Mouse (Mus musculus): ENCODE measurements around the gene Cby1. TPM values are rescaled to one million over a fixed set of nuclear protein-coding genes. Genes with fewer than 3 reads are reported as not detected.
A peak's percentile ranks its signal among the peaks of the same experiment; 100 is the strongest.

Cby1 gene
- total RNA-seq, 2 experiments from 2014 or later = 18.7 to 23.6 TPM

DNA sequence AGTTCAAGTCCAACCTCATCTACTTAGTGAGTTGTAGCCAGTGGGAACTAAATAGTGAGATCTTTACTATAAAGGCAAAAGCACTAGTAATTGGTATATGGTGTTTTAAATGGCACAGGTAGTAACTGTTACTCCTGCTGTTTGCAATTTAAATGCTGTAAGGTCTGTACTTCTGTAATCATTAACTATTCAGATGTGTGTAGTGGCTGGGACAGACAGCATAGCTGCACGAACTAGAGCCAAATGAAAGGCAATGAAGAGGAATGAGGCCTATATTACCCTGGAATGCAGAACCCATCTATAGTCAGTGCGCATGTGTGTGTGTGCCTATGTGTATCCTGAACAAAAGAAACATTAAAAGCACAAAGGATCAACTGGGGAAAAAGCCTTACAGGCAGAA is 18.9 kb downstream of the Cby1 start:
- no peak for DNase-seq

DNA sequence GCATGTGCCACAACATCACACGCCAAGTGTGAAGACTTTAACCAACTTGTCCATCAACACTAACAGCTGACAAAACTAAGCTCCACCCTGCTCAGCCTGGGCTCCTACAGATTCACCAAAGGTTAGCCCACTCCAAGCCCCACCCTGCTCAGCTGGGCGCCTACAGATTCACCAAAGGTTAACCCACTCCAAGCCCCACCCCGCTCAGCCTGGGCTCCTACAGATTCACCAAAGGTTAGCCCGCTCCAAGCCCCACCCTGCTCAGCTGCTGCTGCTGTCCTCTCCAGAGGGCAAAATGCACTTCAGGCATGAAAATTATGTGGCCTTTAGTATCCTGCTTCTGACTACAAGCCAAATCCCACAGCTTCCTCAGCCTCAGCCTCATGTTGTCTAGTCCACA is 23.0 kb downstream of the Cby1 start:
- no peak for DNase-seq

DNA sequence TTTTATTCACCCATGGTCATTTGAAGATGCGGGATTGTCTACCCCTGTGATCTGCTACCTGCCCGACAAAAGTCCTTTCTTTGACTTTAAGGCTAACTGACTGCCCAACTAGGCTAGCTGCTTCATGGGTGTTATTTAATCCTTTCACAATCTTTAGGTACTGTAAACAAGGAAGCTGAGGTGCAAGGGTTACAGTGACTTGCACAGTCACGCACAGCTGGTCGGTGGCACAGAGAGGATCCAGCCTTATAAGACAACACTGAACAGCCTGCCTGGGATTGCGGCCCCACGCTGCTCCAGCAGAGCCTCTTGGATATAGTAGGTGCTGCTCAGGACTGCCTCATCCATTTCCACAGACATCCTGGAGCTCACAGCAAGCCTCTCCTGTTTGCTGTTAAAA is 24.1 kb downstream of the Cby1 start:
- no peak for DNase-seq

DNA sequence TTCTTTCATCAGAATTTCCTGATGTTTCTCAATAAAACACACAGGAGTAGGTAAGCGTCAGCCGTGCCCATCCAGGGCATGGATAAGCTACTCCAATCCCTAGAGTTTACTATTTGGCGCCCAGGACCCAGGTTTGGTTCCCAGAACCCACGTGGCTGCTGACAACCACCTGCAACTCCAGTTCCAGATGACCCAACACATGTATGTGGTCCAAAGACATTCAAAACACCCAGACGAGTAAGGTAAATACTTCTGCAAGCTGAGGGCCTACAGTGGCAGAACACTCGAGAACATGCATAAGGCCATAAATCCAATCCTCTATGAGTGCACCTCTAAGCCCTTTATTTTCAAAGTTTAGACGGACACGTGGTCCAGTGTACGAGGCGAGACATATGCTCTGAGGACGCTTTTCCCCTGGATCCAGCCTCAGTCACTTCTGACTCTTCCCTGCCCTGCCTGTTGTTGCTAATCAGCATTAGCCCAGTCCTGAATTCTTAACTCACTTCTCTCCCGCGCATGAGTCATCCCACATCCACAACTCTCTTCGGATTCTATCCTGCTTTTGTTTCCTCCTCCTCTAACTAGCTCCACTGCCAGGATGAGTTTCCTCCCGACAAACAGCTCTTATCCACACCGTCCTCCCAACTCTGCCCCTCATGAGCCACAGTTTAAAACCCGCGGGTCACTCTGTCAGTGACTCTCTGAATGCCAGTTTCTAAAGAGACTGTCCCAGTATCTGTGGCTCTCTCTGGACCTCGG is 24.9 kb downstream of the Cby1 start:
- DNase-seq = peak in 1 of 2 experiments; percentile 42

DNA sequence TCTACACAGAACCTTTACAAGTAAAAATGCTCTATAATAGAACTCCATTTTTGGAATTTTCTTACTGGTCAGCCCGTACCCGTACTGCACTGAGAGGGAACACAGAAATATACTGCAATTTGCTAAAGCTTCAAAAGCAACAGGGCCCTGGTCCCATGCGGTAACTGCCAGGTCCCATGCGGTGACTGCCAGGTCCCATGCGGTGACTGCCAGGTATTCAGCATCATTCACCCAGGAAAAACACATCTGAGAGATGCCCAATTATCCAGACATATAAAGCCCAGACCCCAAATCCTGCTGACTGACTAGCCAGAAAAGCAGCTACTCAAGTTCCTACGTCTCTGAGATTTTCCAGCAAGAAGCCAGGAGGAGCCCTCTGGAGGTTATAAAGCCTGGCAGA is 25.6 kb downstream of the Cby1 start:
- DNase-seq = peak in 1 of 2 experiments; percentile 16

DNA sequence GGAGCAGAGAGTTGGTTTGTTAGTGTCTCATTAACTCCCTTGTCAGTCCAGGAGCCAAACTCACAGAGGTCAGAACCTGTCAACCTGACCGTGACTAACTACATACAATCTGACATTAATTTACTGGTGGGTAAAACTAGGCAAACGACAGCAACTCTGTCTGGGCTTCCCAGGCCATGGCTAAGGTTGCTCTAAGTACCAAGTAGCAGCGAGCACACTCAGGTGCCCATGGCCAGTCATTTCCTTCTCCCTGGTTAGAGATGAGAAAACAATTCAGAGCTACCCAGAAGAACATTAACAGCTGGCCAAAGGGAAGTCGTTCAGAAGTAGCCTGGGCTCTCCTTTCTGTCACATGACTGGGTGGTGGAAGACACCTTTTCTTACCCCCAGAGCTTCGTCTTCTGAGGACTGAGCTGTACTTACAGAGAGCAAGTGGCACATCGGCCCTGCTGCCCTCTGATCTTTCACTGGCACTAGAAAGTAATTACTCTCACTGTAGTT is 26.2 kb downstream of the Cby1 start:
- DNase-seq = peak in 1 of 2 experiments; percentile 21

DNA sequence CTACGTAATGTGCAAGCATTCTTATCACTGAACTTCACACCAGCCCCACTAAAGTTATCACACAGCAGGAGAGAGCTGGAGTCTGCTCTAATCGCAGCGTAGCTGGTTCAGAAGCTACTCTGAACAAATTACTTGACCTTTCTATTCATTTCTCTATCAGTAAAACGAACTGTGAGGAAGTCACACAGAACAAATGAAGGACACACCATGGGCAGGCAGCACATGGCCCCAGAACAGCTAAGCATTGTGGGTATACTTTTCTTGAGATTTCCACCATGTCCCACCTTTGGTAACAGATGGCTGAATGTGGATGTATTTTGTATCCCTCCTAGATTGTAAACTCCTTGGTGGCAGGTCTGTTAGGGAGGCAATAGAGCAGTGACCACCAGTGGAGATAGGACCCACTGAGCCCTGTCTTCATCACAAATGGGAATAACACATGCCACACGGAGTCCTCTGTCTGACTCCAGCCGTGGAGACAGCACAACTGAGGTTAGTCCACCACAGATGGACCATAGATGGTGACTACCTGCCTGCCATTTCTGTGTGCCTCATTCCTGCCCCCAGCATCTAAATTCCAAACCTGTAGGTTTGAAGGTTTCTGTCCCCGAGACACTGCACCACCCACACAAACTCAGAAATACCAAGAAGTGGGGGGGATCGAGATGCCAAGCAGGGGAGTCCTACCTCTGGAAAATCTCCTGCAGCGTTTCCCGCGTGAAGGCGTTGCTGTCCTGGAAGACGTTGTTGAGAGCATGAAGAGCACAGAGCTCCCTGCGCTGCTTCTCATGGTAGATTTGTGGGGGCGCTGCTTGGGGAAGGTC is 27.3 kb downstream of the Cby1 start:
- peak in 1 of 2 experiments; percentile 22 for DNase-seq

DNA sequence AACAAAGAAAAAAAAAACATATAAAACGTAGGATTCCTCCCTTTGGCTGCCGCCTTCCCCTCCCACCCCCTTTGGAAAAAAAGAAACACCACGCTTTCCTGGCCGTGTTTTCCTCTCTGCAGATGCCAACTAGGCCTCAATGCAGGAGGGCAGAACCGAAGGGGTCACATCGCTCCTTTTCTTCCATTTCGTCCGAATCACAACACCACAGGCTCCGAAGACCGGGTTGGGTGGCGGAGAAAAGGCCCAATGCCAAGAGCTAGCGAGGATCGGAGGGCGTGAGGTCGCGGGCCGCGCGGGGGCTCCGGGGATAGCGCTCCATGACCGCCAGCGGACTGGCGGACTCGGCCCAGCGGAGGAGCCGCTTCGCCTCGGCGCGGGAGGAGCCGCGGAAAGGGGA is 28.2 kb downstream of the Cby1 start:
- DNase-seq = peak in 1 of 2 experiments; percentile 76

DNA sequence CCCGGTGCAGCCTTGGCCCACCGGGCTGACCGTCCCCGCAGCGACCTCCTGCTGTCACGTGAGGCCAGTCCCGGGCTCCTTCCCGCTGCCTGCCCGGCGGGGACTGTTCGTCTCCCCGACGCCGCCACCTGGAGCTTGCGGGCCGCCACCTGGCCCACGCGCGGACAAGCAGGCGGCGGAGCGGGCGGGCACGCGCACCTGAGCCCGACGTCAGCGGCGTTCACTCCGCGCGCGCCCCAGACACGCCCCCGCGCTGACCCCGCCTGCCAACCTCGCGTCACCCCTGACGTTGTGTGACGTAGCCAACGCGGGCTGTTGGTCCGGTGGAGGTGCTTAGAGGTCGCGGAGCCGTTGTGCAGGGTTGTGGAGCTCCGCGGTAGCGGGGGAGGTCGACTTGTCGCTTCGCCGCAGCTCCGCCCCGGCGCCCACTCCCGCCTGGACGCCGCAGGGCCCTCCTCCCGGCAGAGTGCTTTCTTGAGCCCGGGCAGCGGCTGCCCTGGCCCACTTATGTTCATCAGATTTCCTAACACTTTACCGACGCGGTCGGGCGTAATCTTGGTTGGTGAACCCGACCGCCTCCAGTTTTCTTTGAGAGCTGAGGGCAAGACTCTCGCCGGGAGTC is 28.8 kb downstream of the Cby1 start, which contains the start of gene Josd1:
Gene Josd1 (minus strand): TSS at position 274 of the 622 bp plus-strand sequence.
- peak; percentile 97 to 99 for DNase-seq

DNA sequence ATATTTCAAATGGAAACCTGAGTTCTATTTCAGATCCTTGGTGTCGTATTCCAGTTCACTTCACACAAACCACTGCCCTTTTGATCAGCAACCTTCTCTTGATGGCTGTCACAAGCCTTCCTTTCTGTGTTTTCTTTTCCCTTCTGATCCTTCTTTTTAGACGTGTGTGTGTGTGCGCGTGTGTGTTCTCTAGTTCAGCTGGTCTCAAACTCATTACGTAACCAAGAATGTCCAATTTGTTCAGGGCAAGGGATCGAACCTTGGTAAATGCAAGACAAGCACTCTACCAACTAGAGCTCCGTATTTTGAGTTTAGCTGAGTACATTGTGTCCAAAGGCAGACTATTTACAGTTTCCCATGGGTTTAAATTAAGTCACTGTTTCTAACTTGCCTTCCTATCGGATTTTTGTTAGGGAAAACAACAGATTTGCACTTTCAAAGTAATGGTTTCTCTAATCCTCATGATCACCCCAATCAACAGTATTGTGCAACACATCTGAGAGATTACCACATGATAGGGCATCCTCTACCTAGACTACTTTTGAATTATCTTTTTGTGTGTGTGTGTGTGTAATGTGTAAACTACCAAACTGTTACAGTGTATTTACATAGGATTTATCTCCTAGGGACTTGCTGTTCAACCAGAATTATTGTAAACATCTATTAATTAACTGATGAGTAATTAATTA is 29.4 kb downstream of the Cby1 start:
- DNase-seq = no peak

DNA sequence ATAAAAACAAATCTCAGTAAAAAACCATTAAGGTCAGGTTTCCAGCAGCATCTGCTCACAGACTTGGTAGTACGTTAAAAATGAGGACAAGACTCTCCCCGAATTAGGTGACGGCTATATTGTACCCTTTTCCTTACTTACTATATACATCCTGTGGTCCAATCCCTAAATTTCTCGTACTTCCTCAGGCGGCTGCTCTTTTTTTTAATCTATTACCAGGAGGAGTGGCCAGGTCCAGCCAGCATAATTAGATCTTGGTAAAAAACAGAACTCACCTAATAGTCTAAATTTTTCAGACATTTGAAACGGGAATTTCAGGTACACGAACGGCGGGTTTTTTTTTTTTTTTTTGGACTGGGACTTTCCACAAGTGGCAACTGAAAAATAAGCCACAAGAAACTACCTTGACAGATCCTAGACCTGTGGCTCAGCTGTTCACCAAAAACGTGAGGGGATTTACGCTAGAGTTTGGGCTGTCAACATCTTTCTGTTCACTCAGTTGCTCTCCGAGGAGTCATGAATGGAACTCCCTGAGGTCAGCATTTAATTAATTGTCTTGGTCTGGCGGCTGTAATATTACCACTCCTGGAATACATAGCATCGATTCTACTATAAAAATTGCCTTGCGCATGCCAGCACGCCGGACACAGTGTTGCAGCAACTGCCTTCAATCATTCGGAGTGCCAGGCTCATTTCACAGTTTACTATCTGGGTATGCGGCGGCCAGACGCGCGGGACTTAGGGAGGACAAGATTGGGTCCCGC is 30.8 kb downstream of the Cby1 start:
- no peak for DNase-seq

DNA sequence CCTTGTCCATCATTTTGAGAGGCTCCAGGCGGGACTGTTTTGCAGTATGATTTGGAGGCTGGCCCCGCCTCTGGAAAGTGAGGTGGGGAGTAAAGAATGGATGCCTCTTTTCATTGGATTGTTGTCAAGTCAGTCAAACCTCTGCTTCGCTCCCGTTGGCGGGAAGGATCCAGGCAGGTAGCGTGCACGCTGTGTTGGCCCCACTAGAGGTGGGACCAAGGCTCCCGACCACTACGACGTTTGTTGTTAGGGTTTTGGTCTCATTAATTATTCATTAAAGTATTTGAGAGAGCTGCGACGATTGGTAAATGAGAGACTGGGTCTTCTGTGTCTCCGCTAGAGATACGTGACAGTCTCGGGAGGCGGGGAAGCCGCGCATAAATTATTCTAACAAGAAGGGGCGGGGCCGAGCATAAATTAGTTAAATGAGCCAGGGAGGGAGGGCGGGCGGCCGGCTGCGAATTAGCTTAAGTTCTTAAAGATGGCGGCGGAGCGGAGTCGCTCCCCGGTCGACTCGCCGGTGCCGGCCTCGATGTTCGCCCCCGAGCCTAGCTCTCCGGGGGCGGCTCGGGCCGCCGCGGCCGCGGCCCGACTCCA is 31.5 kb downstream of the Cby1 start, which contains the start of gene Gtpbp1:
Gene Gtpbp1 (plus strand): TSS at position 420 of the 597 bp plus-strand sequence.
- DNase-seq = peak; percentile 99 to 100

DNA sequence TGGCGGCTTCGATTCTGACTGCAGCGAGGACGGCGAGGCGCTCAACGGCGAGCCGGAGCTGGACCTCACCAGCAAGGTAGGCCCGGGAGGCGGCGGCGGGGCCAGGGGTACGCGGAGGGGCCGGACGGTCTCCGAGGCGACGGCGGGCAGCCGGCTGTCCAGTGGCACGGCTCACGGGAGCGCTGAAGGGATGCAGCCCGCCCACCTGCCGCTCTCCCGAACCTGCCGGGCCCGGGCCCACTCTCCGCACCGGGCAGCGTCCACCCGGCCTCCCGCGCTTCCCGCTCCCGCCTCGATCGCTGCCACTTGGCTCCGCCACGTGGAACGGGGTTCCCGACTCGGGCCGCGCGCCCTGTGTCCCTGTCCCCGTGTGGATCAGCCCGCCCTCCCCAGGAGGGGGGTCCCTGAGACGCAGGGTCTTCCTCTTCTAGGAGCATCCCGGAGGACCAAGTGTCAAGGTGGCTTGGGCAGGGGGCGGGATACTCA is 32.1 kb downstream of the Cby1 start:
- peak in 1 of 2 experiments; percentile 43 for DNase-seq

DNA sequence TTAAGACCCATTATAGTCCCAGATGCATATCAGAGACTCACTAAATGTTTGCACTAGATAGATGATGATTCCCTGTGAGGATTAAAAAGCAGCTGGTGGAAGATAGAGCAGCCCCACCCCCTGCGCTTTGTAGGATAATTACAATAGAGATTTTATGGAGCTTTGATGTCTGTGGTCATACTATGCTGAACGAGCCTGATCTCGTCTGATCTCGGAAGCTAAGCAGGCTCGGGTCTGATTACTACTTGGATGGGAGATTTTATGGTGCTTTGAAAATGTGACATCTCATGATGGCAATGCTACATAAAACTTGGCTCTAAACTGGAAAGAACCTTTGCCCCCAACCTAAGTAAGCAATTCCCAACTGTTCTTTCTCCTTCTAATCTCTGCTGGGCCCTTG is 33.3 kb downstream of the Cby1 start:
- no peak for DNase-seq

DNA sequence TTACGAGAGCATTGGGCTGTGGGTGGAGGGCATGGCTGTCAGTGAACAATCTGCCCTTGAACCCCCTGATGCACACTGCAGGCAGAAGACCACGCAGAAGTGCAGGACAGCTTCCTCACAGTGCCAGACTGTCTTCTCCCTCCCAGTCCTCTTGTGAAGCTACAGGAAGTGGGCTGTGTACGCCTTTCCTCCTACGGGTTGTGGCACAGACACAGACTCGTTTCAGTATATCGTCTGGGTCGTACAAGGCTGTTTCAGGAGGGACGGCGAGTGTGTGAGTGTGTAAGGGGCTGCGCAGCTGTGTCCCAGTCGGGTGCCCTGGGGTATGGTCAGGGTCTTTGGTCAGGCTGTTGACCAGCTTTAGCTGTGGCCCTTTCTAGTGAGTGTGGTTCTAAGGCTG is 34.7 kb downstream of the Cby1 start:
- DNase-seq = no peak

DNA sequence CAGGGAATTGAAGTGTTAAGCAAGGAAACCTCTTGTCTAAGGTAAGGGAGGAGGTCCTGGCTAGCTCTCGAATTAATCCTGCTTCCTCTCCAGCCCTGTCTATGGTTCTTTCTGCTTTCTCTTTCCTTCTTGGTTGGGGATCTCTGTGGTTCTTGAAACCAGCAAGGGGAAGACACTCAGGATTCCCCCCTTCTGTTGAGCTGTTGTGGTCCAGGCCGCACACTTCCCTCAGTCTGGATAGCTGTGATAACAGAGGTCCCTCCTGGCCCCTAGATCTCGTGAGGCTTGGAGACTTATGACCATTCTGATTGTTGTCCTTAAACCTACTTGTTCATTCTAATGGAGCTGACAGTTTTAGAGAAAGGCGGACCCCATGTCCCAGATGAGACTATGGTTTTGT is 35.5 kb downstream of the Cby1 start:
- no peak for DNase-seq

DNA sequence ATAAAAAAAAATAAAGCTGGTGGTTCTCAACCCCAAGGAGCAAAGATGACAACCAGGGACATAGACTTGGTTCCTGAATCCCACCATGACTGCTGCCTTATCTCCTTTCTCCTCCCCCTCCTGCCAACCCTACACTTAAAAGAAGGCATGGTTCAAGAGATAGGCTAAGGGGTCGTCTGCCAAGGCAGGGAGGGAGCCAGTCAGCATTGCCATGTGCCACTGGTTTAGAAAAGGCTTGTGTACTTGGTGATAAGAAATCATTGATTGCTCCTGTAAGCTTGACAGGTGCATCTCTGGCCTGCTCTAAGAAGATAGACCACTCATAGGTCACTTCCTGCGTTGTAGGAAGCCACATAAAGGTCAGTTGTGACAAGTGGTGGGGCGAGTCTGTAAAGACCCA is 36.5 kb downstream of the Cby1 start:
- no peak for DNase-seq

DNA sequence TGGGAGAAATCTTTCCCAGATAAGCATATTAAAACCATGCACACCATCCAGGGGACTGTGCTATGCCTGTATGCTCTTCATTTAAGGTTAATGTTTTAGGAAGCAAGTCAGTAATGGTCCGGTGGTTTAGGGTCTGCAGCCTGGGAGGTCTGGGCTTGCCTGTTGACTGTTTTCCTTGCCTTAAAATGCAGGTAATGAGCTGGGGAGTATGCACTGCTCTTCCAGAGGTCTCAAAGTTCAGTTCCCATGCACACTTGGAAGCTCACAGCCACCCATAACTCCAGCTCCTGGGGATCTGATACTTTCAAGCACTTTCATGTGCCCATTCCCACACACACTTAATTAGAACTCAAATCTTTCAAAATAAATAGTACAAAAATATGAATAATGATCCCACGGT is 37.5 kb downstream of the Cby1 start:
- DNase-seq = no peak

DNA sequence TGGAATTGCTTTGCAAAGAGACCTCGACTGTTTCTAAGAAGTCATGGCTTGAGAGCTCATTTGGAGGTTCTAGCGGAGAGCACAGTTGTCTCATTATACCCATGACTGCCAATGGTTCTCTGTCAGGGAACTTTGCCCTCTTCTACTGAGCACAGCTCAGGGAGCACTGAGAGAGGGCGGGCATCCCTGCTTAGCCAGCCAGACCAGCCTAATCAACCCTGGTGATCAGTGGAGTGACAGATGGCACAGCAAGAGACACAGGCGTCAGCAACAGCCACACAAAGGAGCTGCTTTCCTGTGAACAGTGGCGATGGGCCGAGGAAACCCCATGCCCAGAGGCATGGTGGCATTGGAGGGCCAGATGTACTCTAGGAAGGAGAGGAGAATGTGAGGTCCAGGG is 38.0 kb downstream of the Cby1 start:
- DNase-seq = no peak

DNA sequence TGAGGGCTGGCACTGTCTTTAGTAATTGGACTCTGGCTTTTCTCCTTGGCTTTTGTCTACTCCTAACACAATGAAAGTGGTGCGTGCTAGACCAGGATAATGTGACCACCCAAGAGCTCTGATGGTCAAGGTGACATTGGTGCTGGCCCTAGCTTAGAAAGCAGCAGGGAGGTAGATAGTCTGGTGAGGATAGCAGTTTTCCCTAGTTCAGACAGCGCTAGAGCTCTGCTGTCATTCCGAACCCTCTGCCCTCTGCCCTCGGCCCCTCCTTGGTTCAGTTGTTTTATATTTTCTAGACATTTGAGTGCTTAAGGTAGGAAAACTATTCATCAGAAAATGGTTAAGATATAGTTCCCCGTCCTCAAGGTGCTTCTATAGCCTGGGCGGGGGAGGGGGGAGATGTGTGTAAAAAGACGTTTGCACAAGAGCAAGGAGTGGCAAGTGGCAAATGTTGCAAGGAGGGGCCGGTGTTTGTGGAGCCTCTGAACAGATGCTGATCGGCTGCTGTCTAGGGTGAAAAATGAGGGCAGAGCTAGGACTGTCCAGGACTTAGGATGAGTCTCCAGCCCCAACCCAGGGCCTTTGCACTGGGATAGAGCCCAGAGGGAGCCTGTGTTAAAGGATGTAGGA is 38.7 kb downstream of the Cby1 start:
- no peak for DNase-seq

Measured in heart, adult 18-20 months (tissue).